Mouse (Mus musculus) myocyte (in vitro differentiated cells): ENCODE results near the gene Igtp. TPM values are rescaled to one million over a fixed set of nuclear protein-coding genes. Genes with fewer than 3 reads are reported as not detected.

Source experiments
- H3K27me3 ChIP-seq: one replicate; pipeline ENCODE4 v1.6.1; 2011; ENCODE audit not compliant: control insufficient read depth, insufficient read depth, insufficient read length
- H3K36me3 ChIP-seq: one replicate; pipeline ENCODE4 v1.6.1; 2011; ENCODE audit not compliant: control insufficient read depth, insufficient read depth
- H3K4me2 ChIP-seq: one replicate; pipeline ENCODE4 v1.6.1; 2011; ENCODE audit warnings: low read depth, control low read depth
- H3K4me3 ChIP-seq: one replicate; pipeline ENCODE4 v1.5.1; 2011; ENCODE audit warnings: mild to moderate bottlenecking, control low read depth, moderate library complexity
- H3K79me2 ChIP-seq: one replicate; pipeline ENCODE4 v1.6.1; 2011; ENCODE audit not compliant: control insufficient read depth, insufficient read depth
- H3ac ChIP-seq: one replicate; pipeline ENCODE4 v1.6.1; 2011; ENCODE audit not compliant: control insufficient read depth, insufficient read length
- CEBPB ChIP-seq: IDR thresholded peaks from 2 replicates; pipeline ENCODE4 v1.6.1; 2011; ENCODE audit warnings: mild to moderate bottlenecking, moderate library complexity; ENCODE audit not compliant: poor library complexity, insufficient read depth, severe bottlenecking
- E2F4 ChIP-seq: IDR thresholded peaks from one replicate; pipeline ENCODE4 v1.6.1; 2011; ENCODE audit warnings: mild to moderate bottlenecking, control low read depth, moderate library complexity; ENCODE audit not compliant: insufficient read depth
- MAX ChIP-seq: IDR thresholded peaks from one replicate; pipeline ENCODE4 v1.6.1; 2011; ENCODE audit warnings: low read depth, mild to moderate bottlenecking, control low read depth
- MYOD1 ChIP-seq, 3 experiments: IDR thresholded peaks; one replicate each; pipeline ENCODE4 v1.6.1; 2011; ENCODE audit warnings: control low read depth in 2 of 3, low read depth in 2 of 3, mild to moderate bottlenecking in 2 of 3, moderate library complexity in 1 of 3; ENCODE audit not compliant: insufficient read length in 2 of 3, control insufficient read depth in 1 of 3
- MYOG ChIP-seq, 3 experiments: IDR thresholded peaks; one replicate each; pipeline ENCODE4 v1.6.1; 2011; ENCODE audit warnings: control low read depth in 2 of 3, low read depth in 2 of 3, mild to moderate bottlenecking in 2 of 3; ENCODE audit not compliant: insufficient read length in 2 of 3, control insufficient read depth in 1 of 3, insufficient read depth in 1 of 3
- POLR2A ChIP-seq: IDR thresholded peaks from one replicate; pipeline ENCODE4 v1.6.1; 2011; ENCODE audit warnings: low read depth, mild to moderate bottlenecking, control low read depth, moderate library complexity; ENCODE audit not compliant: insufficient read length
- POLR2AphosphoS2 ChIP-seq: IDR thresholded peaks from one replicate; pipeline ENCODE4 v1.6.1; 2011; ENCODE audit warnings: low read depth, control low read depth; ENCODE audit not compliant: insufficient read length
- SRF ChIP-seq: IDR thresholded peaks from one replicate; pipeline ENCODE4 v1.6.1; 2011; ENCODE audit warnings: low read depth; ENCODE audit not compliant: control insufficient read depth, insufficient read length
- TCF12 ChIP-seq: IDR thresholded peaks from one replicate; pipeline ENCODE4 v1.6.1; 2011; ENCODE audit warnings: mild to moderate bottlenecking, control low read depth; ENCODE audit not compliant: poor library complexity, insufficient read depth, severe bottlenecking
- TCF3 ChIP-seq: IDR thresholded peaks from one replicate; pipeline ENCODE4 v1.6.1; 2011; ENCODE audit warnings: low read depth, control low read depth; ENCODE audit not compliant: insufficient read length
- USF1 ChIP-seq: IDR thresholded peaks from one replicate; pipeline ENCODE4 v1.6.1; 2011; ENCODE audit warnings: low read depth, mild to moderate bottlenecking, control low read depth, moderate library complexity
- polyA plus RNA-seq: library from polyadenylated mRNA; unstranded; fragments of >200 nt; fragmentation: generic; extraction: Trizol; gene quantifications from one replicate; pipeline ENCODE4 v1.2.1, GENCODE M21; 2012; ENCODE audit warnings: missing spikeins

Igtp gene
- polyA plus RNA-seq, 1 experiment = 3.7 TPM

DNA sequence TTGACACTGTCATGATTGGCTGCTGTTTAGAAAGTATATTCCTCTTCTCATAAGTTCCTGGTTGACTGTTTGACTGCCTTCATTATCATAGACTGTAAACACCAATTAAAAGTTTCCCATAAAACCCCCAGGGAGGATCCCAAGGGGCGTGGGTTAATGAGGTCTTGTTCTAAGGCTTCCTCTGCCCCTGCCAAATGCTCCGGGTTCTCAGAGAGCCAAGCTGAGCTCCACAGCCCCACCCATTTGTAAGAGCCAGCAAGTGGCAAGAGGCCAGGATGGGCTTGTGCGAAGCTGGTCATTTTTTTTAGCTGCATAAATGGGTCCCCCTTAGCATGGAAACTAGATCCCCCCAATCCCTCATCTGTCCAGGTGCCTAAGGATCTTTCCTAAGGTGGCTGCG lies 47.9 kb downstream of the Igtp start:
- H3ac ChIP-seq = no peak overlapping the region
- no peaks in the 10 kb centered on the region for H3K36me3 ChIP-seq
- TF ChIP-seq E2F4 (no peak), MYOD1 (IDR thresholded peaks at IDR 0.05; ENCODE audit: control insufficient read depth in 1 of 3, insufficient read length in 2 of 3, low read depth in 2 of 3) (no peak), POLR2AphosphoS2 (no peak), POLR2A (no peak)
- no peaks in the 10 kb centered on the region for H3K27me3 ChIP-seq
- no peak overlapping the region for H3K4me2 ChIP-seq
- no peaks in the 10 kb centered on the region for H3K79me2 ChIP-seq
- H3K4me3 ChIP-seq = no peak overlapping the region

- Histone ChIP-seq H3K27me3 (no peaks in the 10 kb centered on the region), H3K36me3 (no peaks in the 10 kb centered on the region), H3ac (no peak overlapping the region), H3K4me2 (no peak overlapping the region), H3K4me3 (no peak overlapping the region), H3K79me2 (no peaks in the 10 kb centered on the region)
- no peak for TF ChIP-seq POLR2AphosphoS2
- TF ChIP-seq SRF = no peak
- no peak for TF ChIP-seq MYOG (IDR thresholded peaks at IDR 0.05; ENCODE audit: control insufficient read depth in 1 of 3, insufficient read depth in 1 of 3, insufficient read length in 2 of 3, low read depth in 2 of 3)
- no peak for TF ChIP-seq E2F4
- no peak for TF ChIP-seq USF1
- no peak for TF ChIP-seq MYOD1 (IDR thresholded peaks at IDR 0.05; ENCODE audit: control insufficient read depth in 1 of 3, insufficient read length in 2 of 3, low read depth in 2 of 3)
- TF ChIP-seq MAX = no peak
These were observed 50.0 kb downstream of the Igtp start for GRCm38 (mm10) chr11:58249203-58249981.

DNA sequence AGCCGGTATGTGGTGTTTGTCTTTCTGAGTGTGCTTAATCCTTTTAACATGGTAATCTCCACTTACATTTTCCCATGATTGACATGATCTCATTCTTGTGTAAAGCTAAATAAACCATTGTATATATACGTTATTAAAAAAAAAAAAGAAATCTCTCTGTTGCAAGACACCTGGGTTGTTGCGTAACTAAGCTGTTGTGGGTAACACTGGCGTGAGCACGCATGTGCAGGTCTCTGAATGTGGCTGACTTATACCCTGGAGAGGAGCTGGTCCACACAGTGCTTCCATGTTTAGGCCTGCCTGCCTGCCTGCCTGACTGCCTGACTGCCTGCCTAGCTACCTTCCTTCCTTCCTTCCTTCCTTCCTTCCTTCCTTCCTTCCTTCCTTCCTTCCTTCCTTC lies 51.2 kb downstream of the Igtp start:
- Histone ChIP-seq H3K27me3 (no peaks in the 10 kb centered on the region), H3K79me2 (no peaks in the 10 kb centered on the region), H3ac (no peak overlapping the region), H3K4me2 (no peak overlapping the region), H3K4me3 (no peak overlapping the region), H3K36me3 (no peaks in the 10 kb centered on the region)
- TF ChIP-seq CEBPB (0 out of 2 replicates have a peak, but pooled peaks have one; percentile 29), POLR2A (no peak), SRF (no peak), MAX (no peak), USF1 (no peak), E2F4 (no peak), TCF12 (no peak)

GRCm38 (mm10) chr11:58254411-58254810 lies 55.1 kb downstream of the Igtp start:
- TF ChIP-seq POLR2AphosphoS2 (no peak), MAX (no peak), TCF12 (no peak), USF1 (no peak), SRF (no peak), POLR2A (no peak), MYOD1 (IDR thresholded peaks at IDR 0.05; ENCODE audit: control insufficient read depth in 1 of 3, insufficient read length in 2 of 3, low read depth in 2 of 3) (no peak), CEBPB (no peak), E2F4 (no peak), TCF3 (no peak)
- no peaks in the 10 kb centered on the region for H3K36me3 ChIP-seq
- H3ac ChIP-seq = no peak overlapping the region
- H3K79me2 ChIP-seq = no peaks in the 10 kb centered on the region
- H3K4me2 ChIP-seq = no peak overlapping the region
- no peaks in the 10 kb centered on the region for H3K27me3 ChIP-seq
- H3K4me3 ChIP-seq = no peak overlapping the region

Other genes with a start within 250 kb of the Igtp start
- gene Larp1, start 190.5 kb upstream of the Igtp start, polyA plus RNA-seq = 67.6 TPM
- gene Gm12248, start 106.4 kb upstream of the Igtp start, polyA plus RNA-seq = 0.19 TPM
- 51.2 TPM for gene Cnot8, start 95.4 kb upstream of the Igtp start, polyA plus RNA-seq
- 18.7 TPM for gene Gemin5, start 31.0 kb upstream of the Igtp start, polyA plus RNA-seq
- 95.3 TPM for gene Mrpl22, start 27.9 kb upstream of the Igtp start, polyA plus RNA-seq
- gene Irgm2, start 62 bp downstream of the Igtp start, polyA plus RNA-seq = 0.77 TPM
- gene 4930438A08Rik, start 75.2 kb downstream of the Igtp start, polyA plus RNA-seq = 0.67 TPM
- gene Zfp692, start 107.5 kb downstream of the Igtp start, polyA plus RNA-seq = 6.0 TPM
- 15.7 TPM for gene Zfp672, start 130.8 kb downstream of the Igtp start, polyA plus RNA-seq
- gene Sh3bp5l, start 131.2 kb downstream of the Igtp start, polyA plus RNA-seq = 38.1 TPM
- gene Lypd8, start 179.5 kb downstream of the Igtp start, polyA plus RNA-seq = not detected
- not detected for gene 1810065E05Rik, start 221.6 kb downstream of the Igtp start, polyA plus RNA-seq
- not detected for gene Gm12253, start 233.0 kb downstream of the Igtp start, polyA plus RNA-seq